Mouse (Mus musculus): ENCODE data around the gene Xkr7.

Xkr7 gene

DNA sequence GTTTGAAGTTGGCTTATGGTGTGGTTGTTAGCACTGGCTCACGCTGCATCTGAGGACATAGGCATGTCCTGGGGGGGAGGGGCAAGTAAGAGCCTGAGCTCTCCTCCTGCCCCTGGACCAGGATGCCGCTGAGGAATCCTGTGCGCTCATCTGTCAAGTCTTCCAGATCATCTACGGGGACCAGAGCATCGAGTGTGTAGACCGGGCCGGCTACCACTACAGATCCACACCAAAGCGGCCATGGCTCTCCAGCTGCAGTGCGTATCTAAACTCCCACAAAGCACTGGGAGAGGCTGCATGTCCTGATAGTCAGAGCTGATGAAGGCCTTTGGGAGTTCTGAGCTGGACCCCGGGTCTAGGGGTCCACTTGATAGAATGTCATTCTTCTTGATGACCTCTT, 43.0 kb downstream of the Xkr7 start:
- DNase-seq, result no peak

DNA sequence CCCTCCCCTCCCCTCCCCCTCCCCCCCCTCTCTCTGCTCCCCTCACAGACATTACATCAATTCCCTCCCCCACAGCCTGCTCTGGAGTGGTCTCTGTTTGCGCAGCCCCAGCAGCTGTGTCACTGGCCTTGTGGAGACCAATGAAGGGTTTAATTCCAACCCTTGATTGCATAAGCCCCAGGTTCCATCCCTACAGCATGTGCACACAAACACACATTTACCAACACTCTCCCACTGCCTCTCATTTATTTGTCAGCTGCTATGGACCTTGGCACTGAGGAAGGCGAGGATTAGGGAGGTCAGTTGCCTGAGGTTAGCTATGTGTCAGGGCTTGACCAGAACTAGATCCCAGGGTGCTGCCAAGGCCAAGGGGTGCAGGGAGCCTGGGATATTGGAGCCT, 44.3 kb downstream of the Xkr7 start:
- no peak for DNase-seq

DNA sequence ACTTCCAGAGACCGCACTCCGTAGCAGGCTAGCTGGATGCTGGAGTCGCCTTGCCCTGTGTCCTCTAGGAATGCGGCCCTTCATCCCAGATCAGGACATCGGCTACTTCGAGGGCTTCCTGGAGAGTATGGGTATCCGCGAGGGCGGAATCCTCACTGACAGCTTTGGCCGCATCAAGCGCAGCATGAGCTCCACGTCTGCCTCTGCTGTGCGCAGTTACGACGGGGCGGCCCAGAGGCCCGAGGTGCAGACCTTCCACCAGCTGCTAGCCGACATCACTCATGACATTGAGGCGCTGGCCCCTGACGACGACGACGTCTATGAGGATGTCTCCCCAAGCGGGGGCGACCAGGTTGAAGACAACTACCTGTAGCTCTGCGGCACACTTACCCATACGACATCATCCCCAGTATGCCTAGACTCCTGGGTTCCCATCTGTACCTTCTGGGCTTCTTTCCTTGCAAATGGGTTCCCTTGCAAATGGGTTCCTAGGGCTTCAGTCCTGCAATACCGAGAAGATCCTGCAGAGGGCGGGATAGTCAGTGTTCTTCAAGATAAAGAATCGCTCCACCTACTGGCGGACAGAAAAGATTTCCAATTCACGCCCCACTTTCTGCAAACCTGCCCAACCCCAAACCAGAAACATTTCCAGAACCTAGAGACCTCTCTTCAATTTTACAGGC, 49.3 kb downstream of the Xkr7 start:
- peak; percentile 72 for DNase-seq

DNA sequence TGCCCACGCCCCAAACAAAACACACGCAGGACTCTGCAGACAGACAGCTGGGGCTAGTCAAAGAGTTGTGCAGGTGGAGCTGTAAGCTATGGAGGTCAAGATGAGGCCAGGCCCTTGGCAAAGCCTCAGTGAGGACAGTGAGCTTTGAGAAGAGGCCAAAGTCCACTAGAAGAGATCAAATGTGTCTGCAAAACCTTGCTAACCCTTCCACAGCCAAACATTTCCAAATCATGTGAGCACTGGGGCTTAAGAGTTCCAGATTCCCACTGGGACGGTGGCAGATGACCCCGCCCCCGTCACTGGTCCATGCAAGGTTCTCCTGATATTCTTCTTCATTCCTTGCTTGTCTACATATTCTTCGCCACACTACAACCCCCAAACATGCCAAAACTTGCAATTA, 50.2 kb downstream of the Xkr7 start:
- no peak for DNase-seq

DNA sequence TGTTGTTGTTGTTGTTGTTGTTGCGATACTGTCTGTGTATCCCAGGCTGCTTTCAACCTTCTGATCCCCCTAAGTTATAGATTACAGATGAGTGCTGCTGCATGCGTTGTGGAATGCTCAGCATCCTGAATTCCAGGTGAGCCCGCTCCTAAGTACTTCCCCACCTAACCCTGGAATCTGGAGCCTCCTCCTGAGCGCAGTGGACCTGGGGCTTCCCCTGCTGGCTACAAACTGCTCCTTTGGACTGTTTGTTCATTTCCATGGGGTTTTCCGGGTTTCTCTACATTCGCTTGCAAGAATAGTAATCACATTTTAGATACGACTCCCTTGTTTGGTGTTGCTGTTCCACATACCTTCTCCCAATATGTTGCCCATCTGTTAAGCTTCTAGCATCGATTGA, 51.6 kb downstream of the Xkr7 start:
- no peak for DNase-seq

DNA sequence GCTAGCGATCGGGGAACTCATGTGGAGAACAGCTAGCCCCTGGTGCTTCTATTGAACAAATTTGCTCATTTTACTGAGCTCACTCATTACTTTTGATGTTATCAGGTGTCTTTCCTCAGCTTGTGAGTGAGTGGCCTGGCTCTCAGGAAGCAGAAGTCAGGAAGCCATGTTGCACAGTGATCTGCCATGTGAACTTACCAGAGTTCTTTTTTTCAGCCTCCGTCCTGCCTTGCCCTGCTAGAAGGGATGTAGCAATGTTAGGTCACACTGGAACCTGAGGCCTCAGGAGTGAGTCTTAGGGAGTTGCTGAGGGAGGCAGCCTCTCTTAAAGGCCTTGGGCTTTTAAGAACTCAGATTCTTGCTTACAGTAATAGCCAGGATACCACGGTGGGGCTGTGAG, 52.2 kb downstream of the Xkr7 start:
- no peak for DNase-seq

DNA sequence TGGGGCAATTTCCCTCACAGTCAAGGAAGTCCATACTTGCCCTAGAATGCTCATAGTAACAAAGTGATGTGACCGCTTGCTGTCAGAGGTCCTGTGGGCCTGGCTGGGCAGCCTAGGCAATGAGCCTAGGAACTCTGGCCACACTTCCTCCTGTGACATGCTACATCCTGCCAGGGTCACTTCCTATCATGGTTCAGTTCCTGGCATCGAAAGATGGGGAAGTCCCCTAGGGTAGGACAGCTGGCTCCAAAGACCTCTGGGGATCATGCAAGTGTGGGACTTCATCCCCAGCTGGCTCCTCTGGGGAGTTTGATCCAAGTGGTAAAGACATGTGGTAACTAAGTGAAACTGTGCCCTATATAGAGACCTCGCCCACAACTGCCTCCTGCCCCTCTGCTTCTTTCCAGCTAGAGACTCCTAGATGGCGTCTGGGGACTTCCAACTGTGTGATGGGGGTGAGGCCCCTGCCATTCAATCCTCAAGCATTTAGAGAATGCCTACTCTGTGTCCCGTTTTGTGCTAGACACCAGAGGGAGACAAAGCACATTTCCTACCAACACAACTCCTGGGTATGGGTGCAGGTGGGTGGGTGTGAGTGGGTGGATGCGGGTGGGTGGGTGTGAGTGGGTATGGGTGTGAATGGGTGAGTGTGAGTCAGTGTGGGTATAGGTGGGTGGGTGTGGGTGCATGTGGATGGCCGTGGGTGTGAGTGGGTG, 52.8 kb downstream of the Xkr7 start:
- DNase-seq, result no peak

DNA sequence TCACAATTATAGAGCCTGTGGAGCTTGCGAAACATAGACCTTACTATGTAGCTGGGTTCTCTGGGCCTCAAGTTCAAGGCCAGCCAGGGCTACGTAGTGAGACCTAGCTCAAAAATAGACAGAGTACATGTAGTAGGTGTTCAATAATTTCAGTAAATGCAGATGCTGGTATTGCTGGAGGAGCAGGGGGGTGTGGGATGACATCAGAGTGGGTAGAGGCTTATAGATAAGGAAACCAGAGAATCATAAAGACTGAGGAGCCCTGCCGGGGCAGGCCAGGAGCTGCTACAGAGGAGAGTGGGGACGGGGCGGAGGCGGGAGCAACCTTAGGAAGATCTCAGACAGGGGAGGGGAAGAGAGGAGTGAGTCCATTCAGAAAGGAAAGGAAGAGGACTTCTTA, 53.9 kb downstream of the Xkr7 start:
- DNase-seq, result no peak

DNA sequence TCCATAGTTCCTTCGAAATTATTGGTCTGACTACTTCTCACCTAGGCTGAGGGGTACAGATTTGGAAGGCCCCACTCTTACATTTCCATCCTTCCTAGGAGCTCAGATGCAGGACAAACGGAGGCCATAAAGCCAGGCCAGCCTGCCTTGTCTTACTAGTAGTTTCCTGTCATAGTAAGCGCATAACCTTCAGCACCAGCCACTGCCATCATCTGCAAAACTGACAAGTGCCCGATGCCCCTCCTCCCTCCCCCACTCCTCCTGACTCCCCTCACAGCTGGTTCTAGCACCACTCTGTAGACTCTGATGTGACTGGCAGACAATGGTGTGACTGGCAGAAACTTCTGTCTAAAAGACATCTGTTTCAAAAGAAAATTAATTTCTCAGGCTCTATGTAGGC, 54.5 kb downstream of the Xkr7 start:
- DNase-seq, result no peak

DNA sequence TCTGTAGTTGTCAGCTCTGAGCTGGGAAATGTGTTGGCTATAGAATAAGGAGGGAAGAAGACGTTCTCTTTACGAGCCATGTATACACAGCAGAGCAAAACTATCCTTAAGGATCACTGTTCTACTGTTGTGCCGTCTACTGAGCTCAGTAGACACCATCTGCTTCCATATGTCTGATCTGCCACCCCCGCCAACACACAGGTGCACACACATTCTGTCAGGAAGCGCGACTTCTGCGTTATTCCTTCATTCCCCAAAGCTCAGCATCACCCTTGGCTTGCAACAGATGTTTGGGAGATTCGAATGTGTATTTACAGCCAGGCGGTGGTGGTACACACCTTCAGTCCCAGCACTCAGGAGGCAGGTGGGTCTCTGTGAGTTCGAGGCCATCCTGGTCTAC, 55.4 kb downstream of the Xkr7 start:
- DNase-seq, result no peak

DNA sequence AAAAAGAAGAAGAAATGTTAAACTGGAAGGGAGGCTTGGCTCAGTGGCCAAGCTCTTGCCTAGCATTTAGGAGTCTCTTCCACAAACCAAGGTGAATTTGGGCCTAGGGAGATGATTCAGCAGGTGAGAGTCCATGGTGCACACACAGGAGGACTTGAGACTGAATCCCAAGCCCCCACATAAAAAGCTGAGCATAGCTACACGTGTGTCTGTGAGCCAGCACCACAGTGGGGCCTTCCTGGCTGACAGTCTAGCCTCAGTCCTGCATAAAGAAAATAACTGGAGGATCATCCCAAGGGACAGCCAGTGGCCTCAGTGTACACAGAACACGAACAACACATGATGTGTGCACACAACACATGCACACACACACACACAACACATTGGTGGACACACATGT, 57.7 kb downstream of the Xkr7 start:
- no peak for DNase-seq

DNA sequence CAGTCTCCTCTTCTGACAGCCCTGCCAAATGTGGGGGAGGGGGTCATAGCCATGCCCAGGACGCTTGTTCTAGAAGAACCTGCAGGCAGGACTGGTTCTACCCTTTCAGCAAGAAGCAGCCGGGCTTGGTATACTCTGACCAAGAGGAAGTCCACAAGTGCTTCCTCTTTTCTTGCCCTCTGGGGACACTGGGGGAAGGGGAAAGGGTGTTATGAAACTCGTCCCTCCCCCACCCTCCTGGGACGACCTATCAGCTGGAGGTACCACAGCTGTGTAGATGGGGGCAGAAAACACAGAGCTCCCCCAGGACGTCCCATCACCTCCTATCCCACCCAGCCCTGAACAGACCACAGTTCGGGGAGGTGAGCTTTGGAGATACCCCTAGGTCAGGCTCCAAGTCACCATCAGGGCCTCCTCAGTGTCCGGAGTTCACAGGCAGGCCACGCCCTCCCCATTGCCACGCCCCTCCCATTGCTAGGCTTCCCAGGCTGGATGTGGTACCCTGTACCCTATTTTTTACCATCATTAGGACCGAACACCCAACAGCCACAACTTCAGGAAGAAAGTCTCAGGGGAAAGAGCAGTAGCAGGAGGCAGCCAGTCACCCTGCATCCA, 59.0 kb downstream of the Xkr7 start:
- no peak for DNase-seq
